27 mouse cellular contexts compared by ENCODE assay signal in the genomic region with DNA sequence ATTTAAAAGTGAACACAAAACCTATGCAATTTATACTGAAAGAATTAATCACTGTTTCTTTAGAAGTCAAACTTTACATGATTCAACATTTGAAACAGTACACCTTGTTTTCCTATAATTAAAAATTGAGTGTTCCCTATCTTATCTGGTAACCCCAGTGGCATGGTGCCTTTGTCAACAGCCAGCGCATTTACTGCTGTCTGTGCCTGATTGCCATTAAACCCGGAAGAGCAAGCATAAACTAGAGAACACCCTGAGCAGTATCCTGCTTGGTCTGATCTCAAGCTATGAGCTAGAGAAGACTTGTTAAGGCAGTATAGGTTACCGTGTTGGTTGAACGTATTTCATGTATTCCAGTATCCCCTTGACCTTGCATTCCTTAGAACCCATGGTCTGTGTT. TPM values are rescaled to one million over a fixed set of nuclear protein-coding genes. Genes with fewer than 3 reads are reported as not detected.
A peak's percentile ranks its signal among the peaks of the same experiment; 100 is the strongest.
DNase-seq lines count a peak whose midpoint lies in the region; ATAC-seq and TF ChIP-seq lines count a peak whose summit lies in the region.
"Had no signal": no experiment of that assay in that cellular context is flagged by ENCODE, and none has a peak within 500 bp of the region (broad histone marks: within the 10 kb centered on the region; RNA-seq: fewer than 3 reads in every experiment).

No protein-coding gene starts in this region.

- H3K4me3 ChIP-seq in liver, adult 2 months (ENCODE audit: insufficient read depth, low read depth, low read length), result no peak overlapping the region
- no peak overlapping the region for H3K4me3 ChIP-seq in intestine, embryonic 15.5 days (replicated peaks)
- H3K4me3 ChIP-seq: embryonic facial prominence, embryonic 10.5 days; embryonic facial prominence, embryonic 13.5 days; erythroblast, embryonic 14.5 days; forebrain, embryonic 12.5 days; forebrain, embryonic 15.5 days; hindbrain, embryonic 10.5 days; hindbrain, embryonic 13.5 days had no signal

- H3K4me2 ChIP-seq in intestine, embryonic 15.5 days (replicated peaks), result no peak overlapping the region
- H3K4me2 ChIP-seq: embryonic facial prominence, embryonic 13.5 days; forebrain, embryonic 12.5 days; forebrain, embryonic 15.5 days; heart, embryonic 11.5 days; hindbrain, embryonic 13.5 days had no signal

- peak; percentile 57 for DNase-seq in liver, adult 2 months (ENCODE audit: extremely low read depth, low read depth, low spot score)
- no peak for DNase-seq in liver
- DNase-seq in layer of hippocampus, adult 9-11 months, result no peak
- DNase-seq in kidney, postnatal 4 days, result no peak
- DNase-seq: adrenal gland, adult 2 months; adrenal gland, postnatal 25 days; B cell, adult 2 months; cerebellum, adult 11-12 months; cerebellum, adult 8-10 months; cerebellum, postnatal 10 days; cerebellum, postnatal 36 days; embryo, embryonic 11 days; gastrocnemius, postnatal 25 days had no signal

- TF ChIP-seq CTCF in liver, adult 2 months (IDR thresholded peaks at IDR 0.05; ENCODE audit: low read depth, low read length), result no peak

- WGBS in liver, adult 2 months, result 56% methylated on average over 4 of the region's 4 CpGs
- WGBS in intestine, embryonic 15.5 days, result 54% methylated on average over 4 of the region's 4 CpGs

- peak; percentile 75 for ATAC-seq in intestine, embryonic 15.5 days
- 0 out of 2 replicates have a peak, but pooled peaks have one; percentile 11 for ATAC-seq in megakaryocyte progenitor cell, adult 5-6 weeks (replicated peaks; ENCODE audit: poor library complexity)
- ATAC-seq in granulocyte monocyte progenitor cell, adult 5-6 weeks (replicated peaks; ENCODE audit: poor library complexity, severe bottlenecking), result no peak
- ATAC-seq: forebrain, embryonic 15.5 days; hindbrain, embryonic 16.5 days had no signal

- no peak overlapping the region for H3K27ac ChIP-seq in liver, adult 2 months (replicated peaks; ENCODE audit: insufficient read depth, low read depth, low read length)
- no peak overlapping the region for H3K27ac ChIP-seq in intestine, embryonic 15.5 days
- H3K27ac ChIP-seq: embryonic facial prominence, embryonic 10.5 days; embryonic facial prominence, embryonic 13.5 days; forebrain, embryonic 12.5 days; forebrain, embryonic 15.5 days; hindbrain, embryonic 10.5 days; hindbrain, embryonic 13.5 days had no signal

- no peaks in the 10 kb centered on the region for H3K27me3 ChIP-seq in liver, adult 2 months (ENCODE audit: control insufficient read depth, insufficient read depth, low read length)
- no peaks in the 10 kb centered on the region for H3K27me3 ChIP-seq in intestine, embryonic 15.5 days (replicated peaks)
- H3K27me3 ChIP-seq: CH12.LX; embryonic facial prominence, embryonic 13.5 days; forebrain, embryonic 12.5 days; forebrain, embryonic 15.5 days; hindbrain, embryonic 13.5 days had no signal

- no peaks in the 10 kb centered on the region for H3K36me3 ChIP-seq in liver, adult 2 months (ENCODE audit: control insufficient read depth, insufficient read depth, low read length)
- no peaks in the 10 kb centered on the region for H3K36me3 ChIP-seq in intestine, embryonic 15.5 days
- H3K36me3 ChIP-seq: embryonic facial prominence, embryonic 10.5 days; embryonic facial prominence, embryonic 13.5 days; forebrain, embryonic 12.5 days; forebrain, embryonic 15.5 days; G1E; hindbrain, embryonic 10.5 days; hindbrain, embryonic 13.5 days had no signal

- H3K4me1 ChIP-seq in liver, adult 2 months (ENCODE audit: control insufficient read depth, insufficient read depth, low read length), result peaks cover 2% of the 10 kb centered on the region; the same call in 1 of the 2 replicates
- no peaks in the 10 kb centered on the region for H3K4me1 ChIP-seq in intestine, embryonic 15.5 days (replicated peaks)
- H3K4me1 ChIP-seq: embryonic facial prominence, embryonic 10.5 days; forebrain, embryonic 12.5 days; forebrain, embryonic 15.5 days; hindbrain, embryonic 10.5 days; hindbrain, embryonic 13.5 days had no signal

- H3K9me3 ChIP-seq in intestine, embryonic 15.5 days, result no peaks in the 10 kb centered on the region
- H3K9me3 ChIP-seq: embryonic facial prominence, embryonic 10.5 days; embryonic facial prominence, embryonic 13.5 days; forebrain, embryonic 12.5 days; forebrain, embryonic 15.5 days; G1E; hindbrain, embryonic 10.5 days; hindbrain, embryonic 13.5 days had no signal

- no peak overlapping the region for H3K9ac ChIP-seq in liver, adult 2 months (ENCODE audit: low read depth, low read length)
- H3K9ac ChIP-seq in intestine, embryonic 15.5 days, result no peak overlapping the region
- H3K9ac ChIP-seq: embryonic facial prominence, embryonic 13.5 days; forebrain, embryonic 12.5 days; forebrain, embryonic 15.5 days; hindbrain, embryonic 13.5 days had no signal

- no peaks in the 10 kb centered on the region for H3K79me2 ChIP-seq in liver, adult 2 months (ENCODE audit: control insufficient read depth, insufficient read depth, low read length)

- TF ChIP-seq POLR2A in liver, adult 2 months (IDR thresholded peaks at IDR 0.05; ENCODE audit: extremely low read depth, insufficient read depth, low read length), result no peak

RNA-seq across cellular contexts. Expression of a gene that starts 47.8 kb away (rescaled TPM):
- 32.5 and 37.4 TPM in 2 replicates for total RNA-seq in liver, adult 2 months (2014; rRNA removed)
- polyA plus RNA-seq in liver, adult 2 months (2012; rRNA removed), result 5.7 and 9.7 TPM in 2 replicates
- 56.2 and 68.8 TPM in 2 replicates for polyA plus RNA-seq in intestine, embryonic 15.5 days (2015; fragmentation: Nextera tagmentation; extraction: Ambion mirVana)
- 62.5 and 65.0 TPM in 2 replicates for total RNA-seq in megakaryocyte progenitor cell, adult 5-6 weeks (2015)
- 67.8 and 69.3 TPM in 2 replicates for total RNA-seq in megakaryocyte progenitor cell, adult 5-6 weeks (2017)
- total RNA-seq in granulocyte monocyte progenitor cell, adult 5-6 weeks (2014; fragmentation: Nextera tagmentation), result 39.1 and 40.8 TPM in 2 replicates
- 69.5 and 82.0 TPM in 2 replicates for total RNA-seq in granulocyte monocyte progenitor cell, adult 5-6 weeks (2017)
